Mouse (Mus musculus) liver, embryonic 14.5 days (tissue): Measurements from ENCODE around the gene Syt7.

Source experiments
- CTCF ChIP-seq: IDR thresholded peaks from 2 replicates; pipeline ENCODE4 v1.5.1; 2016; ENCODE audit warnings: antibody characterized with exemption, low read depth, control low read depth
- EP300 ChIP-seq: IDR thresholded peaks from 2 replicates; pipeline ENCODE4 v1.6.1; 2016; ENCODE audit warnings: antibody characterized with exemption, low read depth

GRCm38 (mm10) chr19:10343866-10344265, 45.0 kb upstream of the Syt7 start:
- TF ChIP-seq CTCF: no peak
- no peak for TF ChIP-seq EP300
